Mouse (Mus musculus) midbrain, embryonic 16.5 days (tissue): Measurements from ENCODE around the gene Map6. TPM values are rescaled to one million over a fixed set of nuclear protein-coding genes. Genes with fewer than 3 reads are reported as not detected.
A peak's percentile ranks its signal among the peaks of the same experiment; 100 is the strongest.
"Not testable (repeated sequence)": the region's sequence is repeated elsewhere in the genome, so short reads cannot be mapped to it uniquely, and the experiment has no call there.

Source experiments
- ATAC-seq: fragments of 200-750 bp; cut with Nextera tagmentation; 2 replicates; pipeline ENCODE4 v1.8.0; 2017; ENCODE audit warnings: moderate TSS enrichment
- H3K27ac ChIP-seq: fragments of 300-500 bp; sonication (generic); 2 replicates; pipeline ENCODE4 v1.5.1; 2014; ENCODE audit warnings: mild to moderate bottlenecking, low read length, mixed read lengths
- H3K27me3 ChIP-seq: fragments of 300-500 bp; sonication (generic); 2 replicates; pipeline ENCODE4 v1.6.1; 2014; ENCODE audit warnings: low read depth, low read length, mixed read lengths; ENCODE audit not compliant: control insufficient read depth, insufficient read depth
- H3K36me3 ChIP-seq: fragments of 300-500 bp; sonication (generic); 2 replicates; pipeline ENCODE4 v1.6.1; 2014; ENCODE audit warnings: mild to moderate bottlenecking, low read length, moderate library complexity, mixed read lengths; ENCODE audit not compliant: control insufficient read depth, insufficient read depth
- H3K4me1 ChIP-seq: fragments of 300-500 bp; sonication (generic); 2 replicates; pipeline ENCODE4 v1.6.1; 2014; ENCODE audit warnings: mild to moderate bottlenecking, low read length, mixed read lengths; ENCODE audit not compliant: control insufficient read depth, insufficient read depth
- H3K4me2 ChIP-seq: fragments of 300-500 bp; sonication (generic); 2 replicates; pipeline ENCODE4 v1.6.1; 2014; ENCODE audit warnings: mild to moderate bottlenecking, low read length, mixed read lengths
- H3K4me3 ChIP-seq: fragments of 300-500 bp; sonication (generic); 2 replicates; pipeline ENCODE4 v1.5.1; 2014; ENCODE audit warnings: low read depth, mild to moderate bottlenecking, low read length, moderate library complexity, mixed read lengths
- H3K9ac ChIP-seq: fragments of 300-500 bp; sonication (generic); 2 replicates; pipeline ENCODE4 v1.6.1; 2014; ENCODE audit warnings: low read depth, low read length, mixed read lengths
- H3K9me3 ChIP-seq: fragments of 300-500 bp; sonication (generic); replicated peaks from 2 replicates; pipeline ENCODE4 v1.6.1; 2014; ENCODE audit warnings: mild to moderate bottlenecking, low read length, mixed read lengths; ENCODE audit not compliant: control insufficient read depth, poor library complexity, severe bottlenecking
- WGBS: fragments of 180-500 bp; shearing (Covaris S2); extraction: QIAGEN DNeasy Blood & Tissue Kit; methylation state at CpG from one replicate; pipeline ENCODE4 v1.1.7; 2014; 5-methylcytosine and 5-hydroxymethylcytosine counted together
- polyA plus RNA-seq: library from polyadenylated mRNA; unstranded; fragments of >200 nt; fragmentation: Nextera tagmentation; extraction: Ambion mirVana; gene quantifications from 2 replicates; pipeline ENCODE4 v1.2.1, GENCODE M21; 2015

Gene Map6
- polyA plus RNA-seq, 1 experiment from 2014 or later: 140 TPM

DNA sequence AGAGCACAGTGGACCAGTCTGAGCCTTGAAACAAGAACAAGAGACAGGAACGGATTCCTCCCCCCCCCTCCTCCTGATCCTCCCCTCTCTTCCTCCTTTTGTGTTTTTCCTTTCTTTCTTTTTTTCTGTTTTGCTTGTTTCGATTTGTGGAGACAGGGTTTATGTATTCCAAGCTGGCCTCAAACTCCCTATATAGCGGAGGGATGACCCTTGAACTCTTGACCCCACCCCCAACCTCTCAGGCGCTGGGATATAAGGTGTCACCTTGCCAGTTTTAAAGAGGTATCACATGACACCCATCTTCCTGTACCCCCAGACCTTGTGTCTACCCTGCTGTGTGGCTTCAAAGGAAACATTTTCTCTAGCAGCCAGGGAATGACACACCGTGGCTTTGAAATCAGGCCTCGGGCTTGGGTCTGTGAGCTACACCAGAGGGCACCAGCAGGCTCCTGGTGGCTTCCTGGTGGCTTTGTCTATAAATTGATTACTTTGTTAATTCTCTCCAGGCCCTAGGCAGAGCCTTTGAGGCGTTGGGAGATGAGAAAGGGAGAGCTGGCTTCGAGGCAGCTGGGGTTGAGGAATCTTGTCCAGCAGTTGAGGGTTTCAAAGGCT lies 93.7 kb downstream of the Map6 start:
- 16% methylated on average over 8 of the region's 8 CpGs for WGBS
- ATAC-seq: no peak
- Histone ChIP-seq H3K4me1 (peaks cover 34% of the 10 kb centered on the region), H3K4me2 (peak overlapping the region; percentile 28), H3K4me3 (no peak overlapping the region), H3K27ac (peak overlapping the region; percentile 94), H3K27me3 (no peaks in the 10 kb centered on the region), H3K36me3 (no peaks in the 10 kb centered on the region), H3K9me3 (no peaks in the 10 kb centered on the region), H3K9ac (no peak overlapping the region)

- 96% methylated on average over 2 of the region's 2 CpGs for WGBS
- ATAC-seq: no peak
- Histone ChIP-seq H3K36me3 (no peaks in the 10 kb centered on the region), H3K27ac (no peak overlapping the region), H3K4me1 (peaks cover 23% of the 10 kb centered on the region), H3K9me3 (no peaks in the 10 kb centered on the region), H3K4me2 (no peak overlapping the region), H3K4me3 (no peak overlapping the region), H3K27me3 (no peaks in the 10 kb centered on the region), H3K9ac (no peak overlapping the region)
Measured at GRCm38 (mm10) chr7:99362137-99362536, 94.9 kb downstream of the Map6 start.

DNA sequence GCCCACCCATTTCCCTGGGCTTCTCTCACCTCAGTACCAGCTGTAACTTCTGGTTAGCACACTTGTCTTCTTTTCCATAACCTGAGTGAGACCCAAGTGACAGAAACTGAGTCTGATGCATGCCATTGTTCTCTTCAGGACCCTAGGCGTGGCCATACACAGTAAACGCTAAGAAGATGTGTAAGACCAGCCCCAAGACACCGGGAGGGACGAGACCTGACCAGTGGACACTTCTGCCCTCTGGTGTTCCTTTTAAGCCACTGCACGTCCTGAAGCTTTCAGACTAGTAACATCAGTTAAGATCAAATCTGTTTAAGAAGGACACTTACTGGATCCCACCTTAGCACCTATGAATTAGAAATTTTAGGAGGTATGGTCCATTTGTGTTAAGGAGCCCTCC lies 97.8 kb downstream of the Map6 start:
- Histone ChIP-seq H3K4me3 (no peak overlapping the region), H3K4me1 (peaks cover 14% of the 10 kb centered on the region), H3K27ac (no peak overlapping the region), H3K4me2 (peak overlapping the region; percentile 36), H3K27me3 (no peaks in the 10 kb centered on the region), H3K36me3 (no peaks in the 10 kb centered on the region), H3K9me3 (no peaks in the 10 kb centered on the region), H3K9ac (no peak overlapping the region; the same call in 1 of the 2 replicates)
- 0% methylated on average over 5 of the region's 5 CpGs for WGBS
- peak; percentile 37; the same call in 1 of the 2 replicates for ATAC-seq

GRCm38 (mm10) chr7:99366716-99367115 lies 99.5 kb downstream of the Map6 start:
- WGBS: 77% methylated on average over 6 of the region's 6 CpGs
- Histone ChIP-seq H3K36me3 (no peaks in the 10 kb centered on the region), H3K27me3 (no peaks in the 10 kb centered on the region), H3K27ac (no peak overlapping the region), H3K4me2 (no peak overlapping the region), H3K4me3 (no peak overlapping the region), H3K9me3 (no peaks in the 10 kb centered on the region), H3K9ac (no peak overlapping the region), H3K4me1 (peaks cover 5% of the 10 kb centered on the region; the same call in 1 of the 2 replicates)
- no peak for ATAC-seq

DNA sequence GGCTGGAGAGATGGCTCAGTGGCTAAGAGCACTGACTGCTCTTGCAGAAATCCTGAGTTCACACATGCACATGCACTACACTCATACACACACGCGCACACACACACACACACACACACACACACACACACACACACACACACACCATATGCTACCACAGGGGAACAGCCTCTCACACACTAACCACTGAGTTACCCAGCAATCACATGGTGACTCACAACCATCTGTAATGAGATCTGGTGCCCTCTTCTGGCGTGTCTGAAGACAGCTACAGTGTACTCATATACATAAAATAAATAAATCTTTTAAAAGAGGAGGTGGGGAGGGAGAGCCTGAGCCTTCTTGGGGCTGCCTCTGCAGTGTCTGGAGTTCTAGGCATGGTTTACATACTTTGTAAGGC lies 107.1 kb downstream of the Map6 start:
- not testable (repeated sequence) for H3K36me3 ChIP-seq, H3K4me1 ChIP-seq, H3K4me3 ChIP-seq, H3K9me3 ChIP-seq, H3K27ac ChIP-seq, ATAC-seq, H3K4me2 ChIP-seq, H3K27me3 ChIP-seq, H3K9ac ChIP-seq
- WGBS: 52% methylated on average over 3 of the region's 3 CpGs

DNA sequence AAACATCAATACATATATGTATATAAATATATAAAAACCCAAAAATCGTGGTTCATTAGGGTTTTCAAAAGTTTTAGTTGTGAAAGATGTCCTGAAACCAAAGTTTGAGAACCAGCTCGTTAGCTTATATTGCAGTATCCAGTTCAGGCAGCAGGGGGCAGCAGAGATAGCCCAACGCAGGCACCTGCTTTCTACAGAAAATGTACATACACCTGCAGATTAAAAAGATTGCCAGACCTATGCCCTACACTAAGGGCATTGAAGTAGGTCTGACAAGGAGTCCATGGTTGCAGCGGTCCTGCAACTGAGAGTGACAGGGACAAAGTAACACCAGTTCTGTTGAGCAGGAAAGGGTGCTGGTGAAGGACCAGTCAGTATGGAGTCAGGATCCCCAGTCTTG lies 108.2 kb downstream of the Map6 start:
- WGBS: 5% methylated on average over 4 of the region's 4 CpGs
- no peaks in the 10 kb centered on the region for H3K27me3 ChIP-seq

DNA sequence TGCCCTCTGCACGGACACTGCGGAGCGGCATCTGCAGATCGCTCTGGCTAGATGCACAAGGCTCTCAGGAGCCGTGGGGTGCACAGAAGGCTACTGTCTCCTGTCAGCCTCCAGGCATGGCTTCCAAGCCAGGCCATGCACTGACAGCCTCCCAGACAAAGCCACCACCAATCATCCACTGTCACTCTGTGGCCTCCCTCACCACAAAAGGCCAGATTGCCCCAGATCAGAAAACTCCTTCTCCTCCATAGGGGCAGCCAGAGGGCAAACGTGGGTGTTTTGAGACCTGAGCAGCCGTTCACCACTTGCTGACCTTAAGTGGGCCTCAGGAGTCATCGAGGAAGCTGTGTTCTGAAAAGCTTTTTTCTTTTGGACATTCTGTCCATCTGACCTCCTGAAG lies 111.6 kb downstream of the Map6 start:
- no peak overlapping the region for H3K27ac ChIP-seq
- no peaks in the 10 kb centered on the region for H3K27me3 ChIP-seq
- H3K9ac ChIP-seq: no peak overlapping the region
- ATAC-seq: no peak
- no peak overlapping the region for H3K4me2 ChIP-seq
- H3K9me3 ChIP-seq: no peaks in the 10 kb centered on the region
- no peaks in the 10 kb centered on the region for H3K36me3 ChIP-seq
- peaks cover 17% of the 10 kb centered on the region for H3K4me1 ChIP-seq
- 72% methylated on average over 8 of the region's 8 CpGs for WGBS
- no peak overlapping the region for H3K4me3 ChIP-seq

More for the DNA sequence above, 108.2 kb downstream of the Map6 start:
- no peaks in the 10 kb centered on the region for H3K36me3 ChIP-seq
- H3K4me1 ChIP-seq: peaks cover 5% of the 10 kb centered on the region
- H3K9me3 ChIP-seq: no peaks in the 10 kb centered on the region
- H3K9ac ChIP-seq: no peak overlapping the region
- H3K4me3 ChIP-seq: no peak overlapping the region
- no peak for ATAC-seq
- no peak overlapping the region for H3K27ac ChIP-seq
- H3K4me2 ChIP-seq: no peak overlapping the region

DNA sequence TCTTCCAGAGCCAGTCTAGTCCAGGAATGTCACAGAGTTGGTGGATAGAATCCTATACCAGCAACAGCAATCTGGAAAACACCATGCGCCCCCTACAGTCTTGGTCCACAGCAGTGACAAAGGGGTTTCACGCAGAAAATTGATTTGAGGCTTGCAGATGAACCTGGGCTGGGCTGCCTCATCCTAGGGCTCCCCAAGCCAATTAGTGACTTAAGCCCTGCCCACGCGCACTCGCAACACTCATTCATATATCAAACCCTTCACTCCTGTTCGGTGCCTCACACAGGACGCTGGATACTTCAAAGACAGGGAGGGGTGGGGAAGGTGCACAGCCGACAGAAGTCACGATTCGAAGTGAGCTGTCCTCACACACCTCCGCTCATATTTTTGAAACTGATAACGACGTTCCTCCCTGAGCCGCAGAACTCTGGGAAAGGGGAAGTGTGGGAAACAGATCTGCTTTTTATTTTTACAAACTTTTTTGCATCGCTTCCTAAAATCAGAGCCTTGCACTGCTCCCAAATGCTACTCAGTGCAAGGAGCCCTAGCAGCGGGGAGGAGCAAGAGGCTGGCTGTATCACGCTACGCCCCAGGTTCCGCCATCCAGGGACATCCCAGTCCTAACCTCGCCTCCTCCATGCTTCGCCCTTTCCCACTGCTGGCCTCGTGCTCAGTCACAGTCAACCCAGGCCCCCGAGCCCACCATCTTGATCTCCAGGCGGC lies 113.4 kb downstream of the Map6 start:
- Histone ChIP-seq H3K4me3 (peak overlapping the region; percentile 83), H3K4me1 (peaks cover 33% of the 10 kb centered on the region), H3K4me2 (peak overlapping the region; percentile 92), H3K36me3 (no peaks in the 10 kb centered on the region), H3K27me3 (no peaks in the 10 kb centered on the region), H3K27ac (peak overlapping the region; percentile 96), H3K9me3 (no peaks in the 10 kb centered on the region), H3K9ac (peak overlapping the region; percentile 70)
- WGBS: under 1% methylated on average over 24 of the region's 24 CpGs
- peak; percentile 74 for ATAC-seq
